Mouse (Mus musculus) adrenal gland, adult 10 weeks (tissue): ENCODE results near the gene 1810009J06Rik. TPM values are rescaled to one million over a fixed set of nuclear protein-coding genes. Genes with fewer than 3 reads are reported as not detected.

Experiments used
- polyA plus RNA-seq: library from polyadenylated mRNA; stranded (reverse); fragments of 350-450 nt; fragmentation: Illumina TruSeq; extraction: RNeasy Lipid Tissue Mini Kit (QIAGEN cat#74804); gene quantifications from one replicate; pipeline ENCODE4 v1.2.3, GENCODE M21; 2014; ENCODE audit warnings: low read depth, low replicate concordance

The 1810009J06Rik gene
- not detected for polyA plus RNA-seq

GRCm38 (mm10) chr6:40964454-40964853 is at the start of gene 1810009J06Rik:
1810009J06Rik (plus strand) TSS chr6:40964754.

GRCm38 (mm10) chr6:40940457-40940856 is 24.1 kb upstream of the 1810009J06Rik start, which contains the start of gene 1700074P13Rik:
1700074P13Rik (minus strand) TSS chr6:40940557.

GRCm38 (mm10) chr6:40951770-40952169 is 12.8 kb upstream of the 1810009J06Rik start, which contains the start of gene Gm4744:
Gm4744 (minus strand) TSS chr6:40951870.

GRCm38 (mm10) chr6:40999379-40999778 is 34.8 kb downstream of the 1810009J06Rik start, which contains the start of gene Gm2663:
Gm2663 (minus strand) TSS chr6:40999479.

Other genes with a start within 250 kb of the 1810009J06Rik start
- gene Moxd2, start 77.3 kb upstream of the 1810009J06Rik start, polyA plus RNA-seq, result not detected
- gene Prss58, start 64.4 kb upstream of the 1810009J06Rik start, polyA plus RNA-seq, result not detected
- not detected for gene 1700074P13Rik, start 24.2 kb upstream of the 1810009J06Rik start, polyA plus RNA-seq
- not detected for gene Gm4744, start 12.9 kb upstream of the 1810009J06Rik start, polyA plus RNA-seq
- gene Gm2663, start 34.7 kb downstream of the 1810009J06Rik start, polyA plus RNA-seq, result not detected
- 0.52 TPM for gene 2210010C04Rik, start 70.8 kb downstream of the 1810009J06Rik start, polyA plus RNA-seq